Mouse (Mus musculus) T-helper 1 cell (primary cell): ENCODE results near the gene Zfp385c.

ENCODE experiments used
- in situ Hi-C: fragments of 300-600 bp; cut with MboI, MseI; formaldehyde crosslinking; loops from one replicate; pipeline ENCODE4 v1.15.1; 2025; ENCODE audit warnings: high pct_unique_total_duplicates

The Zfp385c gene

GRCm38 (mm10) chr11:100692164-100692616 is at the start of gene Zfp385c:
TSS of gene Zfp385c (minus strand) at chr11:100692455.
- in situ Hi-C loops: no loop called here

- in situ Hi-C loops: no loop called here
These were observed 49.1 kb upstream of the Zfp385c start for GRCm38 (mm10) chr11:100741348-100741747.

- in situ Hi-C loops: no loop called here
These were observed 46.5 kb upstream of the Zfp385c start for GRCm38 (mm10) chr11:100738749-100739148.

- in situ Hi-C loops: no loop called here
These were observed 45.9 kb upstream of the Zfp385c start, which contains the start of gene Rab5c for GRCm38 (mm10) chr11:100738066-100738604. TSS of gene Rab5c (minus strand) at chr11:100738215.

GRCm38 (mm10) chr11:100737105-100737733 is 45.0 kb upstream of the Zfp385c start:
- in situ Hi-C loops: no loop called here

- in situ Hi-C loops: no loop called here
These were observed 44.5 kb upstream of the Zfp385c start for GRCm38 (mm10) chr11:100736746-100737080.

- in situ Hi-C loops: no loop called here
These were observed 43.9 kb upstream of the Zfp385c start for GRCm38 (mm10) chr11:100735954-100736745.

GRCm38 (mm10) chr11:100735134-100735865 is 43.0 kb upstream of the Zfp385c start:
- in situ Hi-C loops: no loop called here

GRCm38 (mm10) chr11:100730477-100731205 is 38.4 kb upstream of the Zfp385c start:
- in situ Hi-C loops: no loop called here

- in situ Hi-C loops: no loop called here
These were observed 37.7 kb upstream of the Zfp385c start for GRCm38 (mm10) chr11:100729976-100730375.

- in situ Hi-C loops: no loop called here
These were observed 36.3 kb upstream of the Zfp385c start for GRCm38 (mm10) chr11:100728601-100729000.

- in situ Hi-C loops: no loop called here
These were observed 34.9 kb upstream of the Zfp385c start for GRCm38 (mm10) chr11:100727201-100727600.

GRCm38 (mm10) chr11:100724919-100725512 is 32.8 kb upstream of the Zfp385c start:
- in situ Hi-C loops: no loop called here

- in situ Hi-C loops: no loop called here
These were observed 30.3 kb upstream of the Zfp385c start for GRCm38 (mm10) chr11:100722493-100723028.

- in situ Hi-C loops: no loop called here
These were observed 29.7 kb upstream of the Zfp385c start for GRCm38 (mm10) chr11:100721776-100722492.

GRCm38 (mm10) chr11:100721254-100721653 is 29.0 kb upstream of the Zfp385c start:
- in situ Hi-C loops: no loop called here

- in situ Hi-C loops: no loop called here
These were observed 28.1 kb upstream of the Zfp385c start for GRCm38 (mm10) chr11:100720345-100720744.

GRCm38 (mm10) chr11:100719893-100720292 is 27.6 kb upstream of the Zfp385c start:
- in situ Hi-C loops: no loop called here

GRCm38 (mm10) chr11:100719312-100719711 is 27.1 kb upstream of the Zfp385c start:
- in situ Hi-C loops: no loop called here

GRCm38 (mm10) chr11:100718866-100719265 is 26.6 kb upstream of the Zfp385c start:
- in situ Hi-C loops: no loop called here
